Mouse (Mus musculus): ENCODE measurements around the gene Gm31571. TPM values are rescaled to one million over a fixed set of nuclear protein-coding genes. Genes with fewer than 3 reads are reported as not detected.
"Not testable (repeated sequence)": the region's sequence is repeated elsewhere in the genome, so short reads cannot be mapped to it uniquely, and the experiment has no call there.

The Gm31571 gene
- polyA plus RNA-seq (2015; fragmentation: Nextera tagmentation; extraction: Ambion mirVana): not detected in 2 replicates

DNA sequence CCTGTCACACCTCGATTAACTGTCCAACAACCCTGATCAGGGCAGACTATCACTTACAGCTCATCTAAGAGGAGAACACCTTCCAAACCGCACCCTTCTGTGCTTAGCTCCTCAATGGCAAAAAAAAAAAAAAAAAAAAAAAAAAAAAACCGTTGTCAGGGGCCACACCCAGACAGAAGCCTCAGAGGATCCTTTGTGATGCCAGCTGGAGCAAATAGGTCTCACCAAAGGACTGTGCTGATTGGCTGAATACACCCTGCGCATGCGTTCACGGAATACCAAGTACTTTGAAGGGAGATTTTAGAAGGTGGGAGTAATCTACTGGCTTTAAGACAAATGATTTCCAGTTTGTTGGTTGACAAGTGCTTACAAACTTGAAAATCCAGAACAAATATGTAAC lies at the start of gene Gm31571:
Gm31571 (minus strand) TSS at position 101 of the 400 bp plus-strand sequence.
- no CpG with 5 or more reads among the region's 6 CpGs for WGBS
- H3K9ac ChIP-seq (ENCODE audit: low read depth, low read length); H3K9me3 ChIP-seq (replicated peaks; ENCODE audit: low read length); ATAC-seq (replicated peaks; ENCODE audit: low FRiP score, low read depth); H3K27me3 ChIP-seq (ENCODE audit: insufficient read depth, low read length); H3K4me2 ChIP-seq (ENCODE audit: low read length); H3K36me3 ChIP-seq (ENCODE audit: insufficient read depth, low read length); DNase-seq (ENCODE audit: low spot score); H3K4me3 ChIP-seq (replicated peaks; ENCODE audit: low read depth, low read length); H3K27ac ChIP-seq; H3K4me1 ChIP-seq (replicated peaks; ENCODE audit: insufficient read depth, low read length): not testable (repeated sequence)

Data from kidney, postnatal 0 days (tissue).